Mouse (Mus musculus) erythroblast, embryonic 14.5 days (primary cell): ENCODE results near the gene Hes6. TPM values are rescaled to one million over a fixed set of nuclear protein-coding genes. Genes with fewer than 3 reads are reported as not detected.

Experiments
- H3K27me3 ChIP-seq: 2 replicates; pipeline ENCODE4 v1.6.1; 2012; ENCODE audit warnings: inconsistent platforms; ENCODE audit not compliant: control insufficient read depth
- H3K36me3 ChIP-seq: 2 replicates; pipeline ENCODE4 v1.6.1; 2012; ENCODE audit warnings: mild to moderate bottlenecking, inconsistent platforms; ENCODE audit not compliant: control insufficient read depth
- H3K4me1 ChIP-seq: 2 replicates; pipeline ENCODE4 v1.6.1; 2012; ENCODE audit warnings: inconsistent platforms; ENCODE audit not compliant: control insufficient read depth
- H3K4me3 ChIP-seq: replicated peaks from 2 replicates; pipeline ENCODE3; 2012; ENCODE audit warnings: moderate library complexity, mild to moderate bottlenecking, inconsistent platforms
- H3K9me3 ChIP-seq: 2 replicates; pipeline ENCODE4 v1.6.1; 2012; ENCODE audit warnings: low read length, inconsistent platforms, mixed read lengths; ENCODE audit not compliant: control insufficient read depth
- GATA1 ChIP-seq: IDR thresholded peaks from 2 replicates; pipeline ENCODE4 v1.6.1; 2012; ENCODE audit warnings: low read length, inconsistent platforms, mixed read lengths
- TAL1 ChIP-seq: IDR thresholded peaks from 3 replicates; pipeline ENCODE4 v1.6.1; 2012; ENCODE audit warnings: low read length, inconsistent platforms, mixed read lengths
- polyA plus RNA-seq: library from polyadenylated mRNA; stranded (reverse); fragments of >175 nt; gene quantifications from 2 replicates; pipeline ENCODE4 v1.2.3, GENCODE M21; 2012

The Hes6 gene
- polyA plus RNA-seq, 1 experiment = 0.80 TPM

DNA sequence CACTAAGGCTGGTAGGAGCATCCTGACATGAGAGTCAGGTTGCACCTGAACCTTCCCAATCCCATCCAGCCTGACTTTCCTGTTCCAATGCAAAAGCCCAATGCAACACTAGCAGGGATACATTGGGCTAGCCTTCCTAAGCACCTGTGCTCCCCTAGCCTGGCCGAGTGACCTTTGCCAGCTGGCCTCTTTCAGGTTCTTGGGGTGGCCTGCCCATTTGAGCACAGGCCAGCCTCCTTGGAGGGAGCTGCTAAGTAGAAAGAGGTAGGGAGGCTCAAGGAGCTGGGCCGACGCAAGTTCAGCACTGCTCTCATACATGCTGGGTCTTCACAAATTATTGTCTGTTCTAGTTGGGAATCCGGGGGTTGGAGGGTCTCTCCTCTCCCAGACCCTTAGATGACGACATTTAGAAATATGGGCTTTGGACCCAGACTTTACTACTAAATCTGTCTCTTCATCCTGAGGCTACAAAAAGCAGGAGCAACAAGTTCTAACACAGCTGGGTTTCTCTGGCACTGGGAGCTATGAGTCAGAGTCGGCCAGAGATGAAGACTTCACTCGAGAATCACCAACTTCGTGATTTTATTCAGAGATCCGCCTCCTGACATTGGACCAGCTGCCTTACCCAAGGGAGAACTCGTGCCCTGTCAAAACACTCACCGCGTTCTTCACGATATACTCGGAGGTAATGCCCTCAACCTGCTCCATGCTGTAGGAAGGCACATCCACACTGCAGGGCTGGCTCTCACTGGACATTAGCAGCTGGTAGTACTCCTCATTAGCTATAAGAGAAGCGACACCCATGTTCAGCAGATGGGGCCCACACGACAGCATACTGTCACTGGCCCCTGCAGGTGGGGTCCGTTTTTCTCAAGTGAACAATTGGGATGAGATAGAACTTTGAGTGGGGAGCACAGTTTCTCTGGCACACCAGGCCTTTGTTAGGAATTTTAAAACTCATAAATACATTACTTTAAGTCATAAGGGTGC, 31.3 kb upstream of the Hes6 start:
- Histone ChIP-seq H3K9me3 (peaks cover 11% of the 10 kb centered on the region), H3K27me3 (no peaks in the 10 kb centered on the region), H3K4me3 (no peak overlapping the region), H3K4me1 (peaks cover 5% of the 10 kb centered on the region; the same call in 1 of the 2 replicates), H3K36me3 (peaks cover 61% of the 10 kb centered on the region)
- no peak for TF ChIP-seq GATA1
- no peak for TF ChIP-seq TAL1

DNA sequence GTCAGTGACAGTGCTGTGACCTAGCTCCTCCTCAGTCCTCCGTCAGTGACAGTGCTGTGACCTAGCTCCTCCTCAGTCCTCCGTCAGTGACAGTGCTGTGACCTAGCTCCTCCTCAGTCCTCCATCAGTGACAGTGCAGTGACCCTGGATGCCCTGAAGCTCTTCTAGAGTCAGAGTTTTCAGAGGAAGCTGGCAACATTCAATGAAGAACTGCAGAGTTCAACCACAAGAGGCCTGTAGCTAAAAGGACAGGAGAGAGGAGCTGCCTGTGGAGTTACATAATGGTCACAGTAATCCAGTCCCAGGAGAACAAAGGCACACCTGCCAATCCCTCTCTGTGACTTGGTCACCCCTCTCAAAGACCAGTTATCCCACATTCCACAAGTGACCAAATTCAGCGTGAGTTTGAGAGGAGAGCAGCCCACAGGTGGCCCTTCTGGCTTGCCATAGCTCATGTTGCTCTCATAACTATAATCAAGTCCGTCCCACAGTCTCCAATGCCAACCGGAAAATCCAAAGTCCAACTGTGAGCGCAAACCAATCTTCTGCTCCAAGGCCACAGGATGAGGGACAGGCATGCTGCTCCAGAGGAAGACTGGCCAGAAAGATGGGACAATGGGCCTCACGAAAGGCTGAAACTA, 28.6 kb upstream of the Hes6 start:
- Histone ChIP-seq H3K4me1 (no peaks in the 10 kb centered on the region; the same call in 1 of the 2 replicates), H3K27me3 (no peaks in the 10 kb centered on the region), H3K9me3 (peaks cover 6% of the 10 kb centered on the region), H3K4me3 (no peak overlapping the region), H3K36me3 (peaks cover 47% of the 10 kb centered on the region)
- TF ChIP-seq TAL1 (no peak), GATA1 (no peak)

- no peaks in the 10 kb centered on the region; the same call in 1 of the 2 replicates for H3K4me1 ChIP-seq
- H3K36me3 ChIP-seq = peaks cover 41% of the 10 kb centered on the region
- TF ChIP-seq TAL1 = no peak
- no peak for TF ChIP-seq GATA1
- no peak overlapping the region for H3K4me3 ChIP-seq
- no peaks in the 10 kb centered on the region for H3K27me3 ChIP-seq
- H3K9me3 ChIP-seq = peaks cover under 1% of the 10 kb centered on the region; the same call in 1 of the 2 replicates
Observed at GRCm38 (mm10) chr1:91441855-91442254, 28.0 kb upstream of the Hes6 start.

GRCm38 (mm10) chr1:91439776-91440175, 25.9 kb upstream of the Hes6 start:
- Histone ChIP-seq H3K9me3 (no peaks in the 10 kb centered on the region), H3K4me3 (no peak overlapping the region), H3K4me1 (no peaks in the 10 kb centered on the region; the same call in 1 of the 2 replicates), H3K36me3 (peaks cover 38% of the 10 kb centered on the region), H3K27me3 (no peaks in the 10 kb centered on the region)
- TF ChIP-seq GATA1 (no peak), TAL1 (no peak)

- H3K4me1 ChIP-seq = no peaks in the 10 kb centered on the region; the same call in 1 of the 2 replicates
Observed at GRCm38 (mm10) chr1:91437573-91437972, 23.7 kb upstream of the Hes6 start.

DNA sequence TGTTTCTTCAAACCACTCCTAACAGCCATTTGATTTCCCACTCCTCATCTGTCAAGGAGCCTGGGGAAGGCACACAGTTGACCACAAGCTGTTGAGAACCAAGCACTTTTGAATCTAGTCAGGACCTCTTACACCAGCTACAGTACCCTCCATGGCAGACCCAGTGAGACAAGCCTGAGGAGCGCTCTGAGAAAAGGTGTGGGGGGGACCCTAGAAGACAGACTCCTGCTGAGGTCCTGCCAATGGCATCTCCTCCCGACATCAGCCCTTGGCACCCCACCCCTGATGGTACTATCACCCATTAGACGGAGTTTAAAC, 23.2 kb upstream of the Hes6 start:
- Histone ChIP-seq H3K27me3 (no peaks in the 10 kb centered on the region), H3K9me3 (no peaks in the 10 kb centered on the region), H3K4me3 (no peak overlapping the region), H3K36me3 (peaks cover 36% of the 10 kb centered on the region), H3K4me1 (no peaks in the 10 kb centered on the region; the same call in 1 of the 2 replicates)
- TF ChIP-seq GATA1 (no peak), TAL1 (no peak)

More at GRCm38 (mm10) chr1:91437573-91437972, 23.7 kb upstream of the Hes6 start:
- H3K36me3 ChIP-seq = peaks cover 37% of the 10 kb centered on the region
- TF ChIP-seq TAL1 = no peak
- no peak for TF ChIP-seq GATA1
- no peaks in the 10 kb centered on the region for H3K27me3 ChIP-seq
- H3K4me3 ChIP-seq = no peak overlapping the region
- no peaks in the 10 kb centered on the region for H3K9me3 ChIP-seq

GRCm38 (mm10) chr1:91436380-91437082, 22.7 kb upstream of the Hes6 start:
- Histone ChIP-seq H3K9me3 (no peaks in the 10 kb centered on the region), H3K36me3 (peaks cover 34% of the 10 kb centered on the region), H3K4me3 (no peak overlapping the region), H3K4me1 (no peaks in the 10 kb centered on the region; the same call in 1 of the 2 replicates), H3K27me3 (no peaks in the 10 kb centered on the region)
- TF ChIP-seq TAL1 (no peak), GATA1 (no peak)

GRCm38 (mm10) chr1:91435606-91436130, 21.8 kb upstream of the Hes6 start:
- H3K36me3 ChIP-seq = peaks cover 36% of the 10 kb centered on the region
- TF ChIP-seq GATA1 (no peak), TAL1 (no peak)
- no peaks in the 10 kb centered on the region for H3K27me3 ChIP-seq
- no peak overlapping the region for H3K4me3 ChIP-seq
- H3K9me3 ChIP-seq = no peaks in the 10 kb centered on the region
- no peaks in the 10 kb centered on the region; the same call in 1 of the 2 replicates for H3K4me1 ChIP-seq
